Mouse (Mus musculus): Measurements from ENCODE around the gene Nup210.

Nup210 gene

DNA sequence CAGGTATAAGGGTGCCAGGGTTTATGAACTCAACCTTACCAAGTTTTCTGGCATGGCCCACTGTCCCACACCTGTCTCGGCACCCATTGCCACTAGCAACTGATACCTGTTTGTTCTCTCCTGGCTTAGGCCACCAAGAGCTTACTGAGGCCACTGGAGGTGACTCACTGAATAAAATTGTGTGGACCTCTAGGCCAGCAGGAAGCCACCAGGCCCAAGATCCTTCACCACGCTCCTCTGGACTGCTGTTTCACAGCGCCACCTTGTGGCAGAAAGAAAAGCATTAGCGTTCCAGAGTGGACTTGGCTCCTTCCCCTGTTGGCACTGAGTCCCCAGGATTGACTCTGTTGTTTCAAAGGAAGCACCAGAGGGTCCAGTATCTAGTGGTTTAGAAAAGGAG lies 23.2 kb upstream of the Nup210 start:
- in situ Hi-C loops (cut with MboI, MseI), result loop anchor here (5.0 kb wide), 1 partner anchor 58 kb away; no protein-coding TSS in a partner anchor

DNA sequence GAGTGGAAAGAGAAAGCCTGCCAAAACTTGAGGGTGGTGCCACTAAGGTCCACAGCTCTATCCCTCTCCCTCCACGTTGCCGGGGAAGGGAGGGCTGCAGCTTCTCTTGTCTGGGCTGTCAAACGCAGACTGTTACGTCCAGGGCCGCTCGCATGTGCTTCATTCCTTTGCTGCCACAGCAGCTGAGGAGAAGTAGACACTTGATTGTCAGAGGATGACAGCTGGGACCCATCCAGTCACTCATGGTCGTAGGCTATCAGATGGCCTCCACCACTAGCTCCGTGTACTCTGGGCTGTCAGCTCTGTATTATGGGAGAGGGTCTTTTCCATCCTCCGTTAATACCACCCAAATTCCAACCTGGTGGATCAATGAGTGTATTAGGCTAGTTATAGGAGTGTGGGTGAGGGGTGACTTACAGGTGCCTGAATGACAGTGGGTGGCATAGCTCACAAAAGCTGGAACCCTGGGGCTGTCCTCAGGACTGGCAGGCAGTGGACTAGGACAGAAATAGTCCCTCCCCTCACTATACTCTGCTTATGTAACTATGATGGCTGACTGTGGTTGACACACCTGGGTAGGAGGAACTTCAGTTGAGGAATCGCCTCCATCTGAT lies 20.8 kb upstream of the Nup210 start:
- in situ Hi-C loops (cut with MboI, MseI), result no loop called here

DNA sequence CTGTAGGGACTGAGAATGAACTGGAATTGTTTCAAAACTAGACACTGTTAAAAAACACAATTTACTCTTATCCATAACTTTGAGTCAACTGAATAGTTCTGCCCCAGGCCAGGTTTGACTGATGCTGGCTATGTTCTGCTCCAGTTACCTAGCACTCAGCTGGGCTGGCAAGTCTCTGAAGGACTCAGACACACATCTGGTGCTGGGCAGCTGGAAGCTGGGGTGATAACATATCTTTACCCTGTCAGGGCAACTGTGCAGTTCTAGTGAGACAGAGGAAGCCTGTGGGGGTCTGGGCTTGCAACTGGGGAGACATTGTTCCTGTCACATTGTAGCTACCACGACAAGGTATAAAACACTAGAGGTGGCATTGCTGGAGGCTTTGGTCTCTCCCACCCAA lies 14.2 kb upstream of the Nup210 start:
- in situ Hi-C loops (cut with MboI, MseI), result loop anchor here (5.0 kb wide), 1 partner anchor 304 kb away; no protein-coding TSS in a partner anchor

DNA sequence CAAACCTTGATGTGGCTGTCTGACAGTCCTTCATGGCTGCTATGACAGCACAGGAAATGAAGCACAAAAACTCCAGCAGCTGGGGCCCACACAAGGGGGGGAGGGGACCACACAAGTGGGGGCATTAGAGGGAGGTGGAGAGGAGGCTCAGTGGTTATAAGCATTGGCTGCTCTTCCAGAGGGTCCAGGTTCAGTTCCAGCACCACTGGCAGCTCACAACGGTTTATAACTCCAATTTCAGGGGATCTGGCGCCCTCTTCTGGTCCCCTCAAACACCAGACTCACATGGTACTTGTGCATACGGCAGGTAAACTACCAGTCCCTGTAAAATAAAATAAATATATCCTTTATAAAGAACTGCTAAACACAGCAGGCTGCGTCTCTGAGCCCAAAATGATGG lies 12.4 kb upstream of the Nup210 start:
- in situ Hi-C loops (cut with MboI, MseI), result no loop called here

DNA sequence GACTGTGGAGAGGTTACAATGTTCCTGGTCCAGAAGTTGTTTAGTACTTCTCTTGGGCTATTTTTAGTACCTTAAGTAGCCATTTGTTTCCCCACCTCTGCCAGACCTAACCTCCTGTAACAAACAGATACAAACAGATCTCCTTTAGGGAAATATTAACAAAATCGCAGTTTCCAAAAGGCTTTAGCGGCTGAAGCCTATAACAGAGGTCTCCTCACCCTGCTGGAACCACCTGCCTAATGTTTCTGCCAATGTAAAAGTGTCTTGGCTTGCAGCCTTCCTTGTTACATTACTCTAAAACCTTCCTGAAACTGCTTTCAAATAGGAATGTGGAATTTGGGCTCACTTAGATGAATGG lies 8.6 kb upstream of the Nup210 start:
- in situ Hi-C loops (cut with MboI, MseI), result no loop called here

DNA sequence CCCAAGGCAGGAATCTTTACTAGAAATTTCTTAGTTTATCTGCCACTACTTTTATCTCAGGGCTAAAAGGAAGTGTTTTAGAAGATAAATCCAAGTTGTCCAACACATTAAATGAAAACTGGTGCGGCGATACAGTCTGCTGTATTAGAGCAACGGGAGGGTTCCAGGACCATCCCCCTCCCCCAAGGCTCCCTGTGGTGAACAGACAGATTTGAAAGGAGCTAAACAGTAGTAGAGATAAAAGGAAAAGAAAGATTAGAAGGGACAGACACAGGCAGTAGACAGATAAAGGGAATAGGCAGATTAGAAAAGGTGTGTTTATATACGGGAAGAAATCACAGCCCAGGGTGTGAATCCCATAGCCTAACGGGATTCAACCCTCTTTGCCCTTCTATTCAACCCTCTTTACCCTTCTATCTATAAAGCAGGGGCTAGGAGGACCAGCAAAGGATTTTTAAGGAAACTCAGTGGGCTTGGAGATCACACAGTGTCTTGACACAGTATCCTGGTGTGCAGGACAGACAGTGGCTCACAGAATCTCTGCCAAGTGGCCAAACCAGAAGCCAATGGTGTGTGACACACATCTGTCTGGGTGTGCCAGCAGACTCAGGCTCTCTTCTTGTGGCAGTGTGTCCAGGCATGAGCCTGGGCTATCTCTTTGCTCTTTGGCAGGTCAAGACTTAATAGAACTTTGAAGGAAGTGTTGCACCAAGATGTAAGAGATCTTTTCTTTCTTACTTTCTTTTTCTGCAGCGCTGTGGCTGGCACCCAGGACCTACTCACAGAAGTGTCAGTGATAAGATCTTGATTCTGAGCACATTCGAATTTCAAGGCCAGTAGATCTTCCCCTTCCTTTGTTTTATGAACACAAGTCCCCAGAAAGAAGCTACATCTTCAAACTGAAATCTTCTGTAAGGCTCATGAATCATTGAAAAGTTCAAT lies 7.9 kb upstream of the Nup210 start:
- in situ Hi-C loops (cut with MboI, MseI), result loop anchor here (25.0 kb wide), 1 partner anchor 1487 kb away; the partner anchor contains the start of gene Txnrd3

DNA sequence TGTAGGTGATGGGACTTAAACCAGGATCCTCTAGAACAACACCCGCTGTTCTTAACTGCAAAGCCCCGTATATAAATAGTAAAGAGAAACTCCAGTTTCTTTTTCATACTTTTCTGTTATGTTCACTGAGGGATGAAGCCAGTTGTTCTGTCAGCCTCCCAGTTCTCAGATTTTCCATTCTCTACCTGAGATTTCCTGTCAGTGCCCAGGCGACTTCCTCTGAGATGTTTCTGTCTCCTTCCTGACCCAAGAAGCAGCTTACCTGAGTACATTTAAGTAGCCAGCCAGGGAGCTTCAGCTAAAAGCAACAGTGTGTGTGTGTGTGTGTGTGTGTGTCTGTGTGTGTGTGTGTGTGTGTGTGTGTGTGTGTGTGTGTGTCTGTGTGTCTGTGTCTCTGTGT lies 6.8 kb upstream of the Nup210 start:
- in situ Hi-C loops (cut with MboI, MseI), result loop anchor here (25.0 kb wide), 1 partner anchor 1486 kb away; the partner anchor contains the start of gene Txnrd3

DNA sequence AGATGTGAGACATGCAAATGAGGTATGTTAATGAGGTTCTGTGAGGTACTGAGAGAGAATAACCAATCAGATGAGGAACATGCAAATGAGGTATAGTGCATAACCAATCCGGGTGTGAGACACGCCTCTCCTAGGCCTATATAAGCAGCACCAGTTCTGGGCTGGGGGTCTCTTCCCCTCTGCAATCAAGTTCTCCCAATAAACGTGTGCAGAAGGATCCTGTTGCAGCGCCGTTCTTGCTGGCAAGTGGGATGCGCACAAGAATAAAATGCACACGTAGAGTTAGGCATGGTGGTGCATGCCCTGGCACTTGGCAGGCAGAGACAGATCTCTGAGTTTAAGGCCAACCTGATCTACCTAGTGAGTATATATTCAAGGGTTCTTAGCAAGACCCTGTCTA lies 4.5 kb upstream of the Nup210 start:
- in situ Hi-C loops (cut with MboI, MseI), result loop anchor here (25.0 kb wide), 1 partner anchor 1484 kb away; the partner anchor contains the start of gene Txnrd3

DNA sequence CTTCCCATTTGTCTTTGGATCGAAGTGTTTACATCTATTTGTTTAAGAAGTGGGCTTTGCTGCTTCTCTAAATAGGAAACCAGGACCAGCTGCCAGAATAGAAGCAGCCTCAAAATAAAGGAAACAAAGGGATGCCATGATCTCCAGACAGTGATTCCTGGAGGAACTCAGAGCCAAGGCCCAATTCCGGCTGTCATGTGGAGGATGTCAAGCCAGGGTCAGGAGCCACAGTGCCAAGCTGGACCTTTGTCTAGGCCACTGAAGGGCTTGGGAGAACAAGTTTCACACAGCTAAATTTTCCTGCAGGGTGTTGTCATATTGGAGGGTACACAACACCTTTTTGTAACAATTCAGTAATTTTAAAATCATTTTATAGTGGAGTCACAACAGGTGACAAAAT lies 3.6 kb upstream of the Nup210 start:
- in situ Hi-C loops (cut with MboI, MseI), result loop anchor here (25.0 kb wide), 1 partner anchor 1483 kb away; the partner anchor contains the start of gene Txnrd3

DNA sequence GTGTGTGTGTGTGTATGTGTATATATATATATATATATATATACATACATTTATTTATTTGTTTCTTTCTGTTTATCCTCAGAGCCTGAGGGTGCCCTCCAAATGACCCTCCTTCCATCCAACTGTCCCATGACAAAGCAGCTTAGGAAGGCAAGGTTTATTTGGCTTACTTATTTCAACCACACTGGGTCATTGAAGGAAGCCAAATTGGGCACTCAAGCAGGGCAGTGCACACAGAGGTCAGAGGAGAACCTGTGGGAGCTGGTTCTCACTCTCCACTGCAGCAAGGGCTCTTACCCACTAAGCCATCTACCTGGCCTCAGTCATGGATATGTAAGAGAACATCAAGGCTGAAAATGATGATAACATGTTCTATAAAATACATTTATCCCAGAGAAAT lies 1.9 kb upstream of the Nup210 start:
- in situ Hi-C loops (cut with MboI, MseI), result loop anchor here (5.0 to 25.0 kb wide), 2 partner anchors 589 to 1481 kb away; partner anchors contain the start of gene Txnrd3

DNA sequence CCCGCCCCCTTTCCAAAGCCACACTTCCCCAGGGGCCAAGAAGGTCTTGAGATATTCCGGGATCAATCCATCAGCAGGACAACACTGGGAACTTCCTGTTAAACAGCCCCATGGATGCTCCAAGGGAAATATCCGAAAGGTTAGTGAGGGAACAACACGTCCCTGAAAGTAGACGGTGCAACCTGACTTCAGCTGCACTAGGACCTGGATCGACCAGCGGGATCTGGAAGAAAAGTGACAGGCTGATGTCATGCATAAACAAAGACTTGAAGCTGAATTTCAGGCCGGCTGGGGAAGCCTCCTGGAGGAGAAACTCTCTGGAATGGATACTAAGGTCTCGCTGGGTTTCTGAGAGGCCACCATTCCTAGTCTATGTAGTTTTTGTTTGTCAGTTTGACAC lies 520 bp upstream of the Nup210 start:
- in situ Hi-C loops (cut with MboI, MseI), result loop anchor here (5.0 to 25.0 kb wide), 2 partner anchors 590 to 1480 kb away; partner anchors contain the start of gene Txnrd3

DNA sequence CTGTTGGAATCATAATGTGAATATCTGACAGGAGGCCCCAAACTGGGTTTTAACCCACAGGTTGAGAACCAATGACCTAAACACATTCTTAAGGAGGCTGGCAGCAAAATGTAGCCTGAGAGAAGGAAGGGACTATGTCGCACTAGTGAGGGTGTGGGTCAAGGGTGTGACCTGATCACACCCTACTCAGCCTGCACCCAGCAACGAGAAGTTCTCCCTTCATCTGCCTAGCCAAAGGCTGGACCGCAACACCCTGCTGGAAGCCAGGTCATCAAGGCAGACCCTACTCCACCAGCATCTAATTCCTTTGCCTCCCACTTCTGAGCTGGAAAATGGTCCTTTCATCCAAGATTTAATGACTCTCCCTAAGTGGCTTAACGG lies 776 bp downstream of the Nup210 start:
- in situ Hi-C loops (cut with MboI, MseI), result loop anchor here (5.0 to 25.0 kb wide), 2 partner anchors 591 to 1479 kb away; partner anchors contain the start of gene Txnrd3

DNA sequence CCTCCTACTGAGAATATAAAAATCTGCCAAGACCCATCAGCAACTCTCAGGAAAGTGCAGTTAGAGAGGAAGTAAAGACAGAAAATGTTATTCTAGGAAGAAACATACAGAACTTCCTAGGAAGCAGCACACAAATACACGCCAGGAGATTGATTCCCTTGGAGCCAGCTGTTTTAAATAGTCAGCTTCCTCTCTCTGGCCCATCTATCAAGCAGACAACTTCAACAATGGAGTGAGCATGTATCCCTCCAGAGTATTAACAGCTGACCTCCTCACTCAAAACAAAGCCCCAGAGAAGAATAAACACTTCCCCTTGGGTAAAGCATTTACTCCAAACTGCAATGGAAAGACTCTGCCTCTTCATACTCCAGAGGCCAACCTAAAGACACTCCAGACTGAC lies 1.5 kb downstream of the Nup210 start:
- in situ Hi-C loops (cut with MboI, MseI), result loop anchor here (5.0 to 25.0 kb wide), 2 partner anchors 592 to 1478 kb away; partner anchors contain the start of gene Txnrd3

DNA sequence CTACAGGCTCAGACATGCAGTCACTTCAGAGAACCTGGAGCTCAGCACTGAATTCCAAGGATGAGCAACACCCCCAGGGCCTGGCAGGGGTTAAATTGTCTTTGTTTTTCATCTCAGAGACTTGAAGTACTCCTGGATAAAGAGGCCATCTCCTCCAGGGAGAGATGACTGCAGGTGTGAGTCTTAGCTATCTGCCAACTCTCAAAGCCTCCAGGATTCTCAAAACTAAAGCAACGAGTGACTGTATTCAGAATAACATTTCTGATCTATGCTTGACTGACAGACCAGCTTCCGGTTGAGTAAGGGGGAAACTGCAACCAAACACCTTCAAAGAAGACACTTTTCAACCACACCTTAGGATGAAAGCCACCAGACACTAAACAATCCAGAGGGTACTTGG lies 1.9 kb downstream of the Nup210 start:
- in situ Hi-C loops (cut with MboI, MseI), result loop anchor here (5.0 to 25.0 kb wide), 2 partner anchors 593 to 1477 kb away; partner anchors contain the start of gene Txnrd3

DNA sequence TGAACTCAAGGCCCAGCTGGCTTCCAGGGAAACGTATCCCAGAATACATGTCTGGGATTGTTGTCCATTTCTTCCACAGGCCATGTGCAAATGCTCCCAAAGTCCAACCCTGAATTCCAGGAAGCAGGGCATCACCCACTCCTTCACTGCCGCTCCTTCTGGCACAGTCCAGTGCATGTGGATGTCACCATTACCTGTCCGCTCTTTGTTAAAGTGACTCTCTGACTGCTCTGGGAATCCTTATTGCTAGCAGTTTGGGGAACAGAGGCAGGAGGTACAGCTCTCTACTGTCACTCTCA lies 4.7 kb downstream of the Nup210 start:
- in situ Hi-C loops (cut with MboI, MseI), result loop anchor here (25.0 kb wide), 1 partner anchor 1475 kb away; the partner anchor contains the start of gene Txnrd3

DNA sequence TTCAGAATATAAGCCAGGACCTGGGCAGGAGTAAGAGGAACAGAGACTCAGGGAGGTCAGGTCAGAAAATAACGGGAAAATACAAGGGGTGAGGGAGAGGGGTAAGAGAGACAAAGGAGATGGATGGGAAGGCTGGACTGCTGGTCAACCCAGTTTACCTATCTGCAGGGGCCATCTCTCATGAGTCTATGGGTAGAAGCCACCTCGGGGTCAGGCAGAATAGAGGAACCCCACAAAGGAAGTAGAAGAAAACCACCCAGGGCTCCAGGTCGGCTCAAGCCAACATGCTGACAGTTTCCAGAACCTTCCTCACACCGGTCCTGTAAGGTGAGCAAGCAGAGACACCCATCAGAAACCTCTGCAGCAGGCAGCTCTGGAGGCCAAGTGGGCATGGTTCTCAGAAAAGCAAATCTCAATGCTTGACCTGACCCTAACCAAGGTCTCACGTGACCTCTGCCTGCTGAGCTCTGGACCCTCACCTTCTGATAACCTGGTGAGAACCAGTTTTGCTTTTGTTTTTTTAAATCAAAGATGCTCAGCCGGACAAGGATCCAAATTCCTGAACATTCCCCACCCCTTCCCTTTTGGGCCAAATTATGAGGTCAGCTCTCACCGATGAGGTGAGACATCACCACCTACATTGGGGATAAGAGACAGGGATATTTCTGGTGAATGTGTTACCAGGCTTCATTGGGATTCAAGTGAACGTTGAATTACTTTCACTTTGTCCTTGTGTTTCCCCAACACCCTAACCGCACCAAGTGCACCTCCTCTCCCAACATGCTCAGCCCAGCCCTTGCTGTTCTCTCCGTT lies 5.3 kb downstream of the Nup210 start:
- in situ Hi-C loops (cut with MboI, MseI), result loop anchor here (25.0 kb wide), 1 partner anchor 1474 kb away; the partner anchor contains the start of gene Txnrd3

DNA sequence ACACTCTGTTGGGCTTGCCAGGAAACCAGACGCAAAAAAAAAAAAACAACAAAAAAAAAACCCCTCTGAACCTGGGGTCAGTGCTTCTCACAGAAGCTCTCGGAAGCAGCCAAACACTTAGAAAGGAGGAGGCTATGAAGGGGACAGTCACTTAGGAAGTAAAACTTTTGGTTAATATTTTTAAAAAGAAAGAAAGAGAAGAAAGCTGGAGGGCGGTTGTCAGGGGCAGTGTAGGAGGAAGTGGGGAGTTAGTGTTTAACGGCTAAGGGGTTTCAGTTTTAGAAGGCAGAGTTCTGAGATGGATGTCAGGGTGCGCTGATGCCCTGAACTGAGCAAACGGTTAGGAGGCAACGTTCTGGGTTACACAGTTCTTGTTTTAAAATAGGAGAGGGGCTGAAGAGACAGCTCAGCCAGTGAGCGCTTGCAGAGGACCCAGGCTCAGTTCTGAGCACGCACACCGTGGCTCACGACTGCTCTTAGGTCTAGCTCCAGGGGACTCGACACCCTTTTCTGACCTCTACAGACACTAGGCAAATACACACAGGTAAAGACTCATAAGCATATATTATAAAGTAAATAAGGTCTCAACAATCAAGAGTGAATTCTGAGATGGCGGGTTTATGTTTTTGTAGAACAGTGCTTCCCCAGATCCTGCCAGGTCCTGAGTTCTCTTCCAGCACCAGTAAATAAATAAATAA lies 6.2 kb downstream of the Nup210 start:
- in situ Hi-C loops (cut with MboI, MseI), result loop anchor here (25.0 kb wide), 1 partner anchor 1473 kb away; the partner anchor contains the start of gene Txnrd3

DNA sequence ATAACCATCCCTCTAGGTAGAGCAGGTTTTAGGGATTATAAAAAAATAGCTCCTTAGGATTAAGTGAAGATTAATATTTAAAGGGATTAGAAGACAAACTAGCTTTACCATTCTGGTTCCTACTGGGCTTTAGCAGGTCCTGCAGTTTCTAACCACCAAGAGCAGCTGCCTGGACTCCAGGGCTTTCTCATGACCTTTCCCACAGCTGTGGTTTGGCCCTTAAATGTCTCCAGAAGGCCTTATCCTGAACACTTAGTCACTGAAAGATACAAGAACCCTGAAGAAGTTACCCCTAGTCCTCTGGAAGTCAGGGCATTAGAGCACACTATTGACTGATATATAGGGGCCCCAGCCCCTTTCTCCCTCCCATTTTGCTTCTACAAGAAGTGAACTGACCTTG lies 7.1 kb downstream of the Nup210 start:
- in situ Hi-C loops (cut with MboI, MseI), result loop anchor here (25.0 kb wide), 1 partner anchor 1472 kb away; the partner anchor contains the start of gene Txnrd3

DNA sequence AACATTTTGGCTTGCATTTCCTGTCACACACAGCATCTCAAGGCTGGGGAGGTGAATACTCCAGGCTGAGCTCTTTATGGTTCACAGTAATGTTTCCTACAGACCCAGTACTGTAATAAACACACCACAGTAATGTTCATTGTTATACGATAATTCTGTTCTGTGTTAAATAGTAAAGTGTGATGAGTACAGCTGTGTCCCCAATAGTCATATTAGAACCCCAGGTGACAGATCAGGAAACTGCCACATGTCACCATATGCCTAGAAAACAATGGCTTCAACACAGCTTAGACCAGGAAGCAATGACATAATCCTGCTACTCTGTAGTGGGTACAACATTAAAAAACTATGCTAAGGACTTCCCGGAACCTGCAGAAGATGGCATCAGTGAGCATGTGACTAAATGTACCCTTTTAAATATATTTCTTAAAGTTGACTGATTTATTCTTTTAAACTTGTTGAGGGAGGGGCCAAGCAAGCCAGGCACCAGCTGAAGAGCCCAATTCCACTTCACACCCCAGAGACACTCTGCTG lies 7.6 kb downstream of the Nup210 start:
- in situ Hi-C loops (cut with MboI, MseI), result loop anchor here (25.0 kb wide), 1 partner anchor 1472 kb away; the partner anchor contains the start of gene Txnrd3

DNA sequence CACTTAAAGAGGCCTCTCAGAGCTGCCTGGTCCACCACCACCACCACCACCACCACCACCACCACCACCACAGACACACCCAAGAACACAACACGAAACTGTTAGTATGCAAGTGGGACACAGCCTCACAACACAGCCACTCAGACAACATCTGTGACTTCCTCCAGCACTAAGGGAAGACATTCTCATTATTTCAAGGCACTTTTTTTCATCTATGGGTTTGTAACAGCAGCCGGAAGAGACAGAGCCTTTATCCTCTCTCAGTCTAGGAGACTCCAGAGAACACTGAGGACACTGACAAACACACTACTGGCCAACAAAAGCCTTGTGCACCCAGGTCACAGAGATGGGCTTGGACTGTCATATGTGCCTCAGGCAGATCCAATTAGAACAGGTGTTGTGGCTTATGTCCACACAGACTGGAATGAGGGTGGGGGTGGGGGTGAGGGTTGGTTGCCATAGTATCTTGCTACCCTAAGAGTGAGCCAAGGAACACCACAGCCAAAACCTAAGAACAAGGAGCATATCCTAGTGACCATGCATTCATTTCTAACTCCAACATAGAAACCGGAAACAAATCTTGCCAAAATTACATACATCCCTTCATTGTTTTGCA lies 8.2 kb downstream of the Nup210 start:
- in situ Hi-C loops (cut with MboI, MseI), result loop anchor here (25.0 kb wide), 1 partner anchor 1471 kb away; the partner anchor contains the start of gene Txnrd3
